Mouse (Mus musculus): ENCODE data around the gene Prap1. TPM values are rescaled to one million over a fixed set of nuclear protein-coding genes. Genes with fewer than 3 reads are reported as not detected.

The Prap1 gene
- polyA plus RNA-seq, 1 experiment from 2014 or later, result 4,267 TPM

GRCm38 (mm10) chr7:140137135-140138020 is 44.2 kb downstream of the Prap1 start, which contains the start of gene Mtg1:
TSS of gene Mtg1 (plus strand) at chr7:140137564.
- peaks cover 4% of the 10 kb centered on the region; the same call in 1 of the 2 replicates for H3K4me1 ChIP-seq (replicated peaks; ENCODE audit: control insufficient read depth, insufficient read depth, low read length)
- H3K4me3 ChIP-seq (ENCODE audit: low read depth, low read length), result peak within 1 kb of the TSS; percentile 69
- 3% methylated on average over 39 of the region's 39 CpGs for WGBS
- no peaks in the 10 kb centered on the region for H3K27me3 ChIP-seq (replicated peaks; ENCODE audit: control insufficient read depth, insufficient read depth, low read length)
- H3K36me3 ChIP-seq (ENCODE audit: control insufficient read depth, insufficient read depth), result peaks cover 4% of the 10 kb centered on the region; the same call in 1 of the 2 replicates
- peak within 1 kb of the TSS; percentile 69 for H3K27ac ChIP-seq (ENCODE audit: low read depth, low read length)
- peak; percentile 97 for ATAC-seq
- peak within 1 kb of the TSS; percentile 78 for H3K4me2 ChIP-seq (replicated peaks; ENCODE audit: low read depth)
- peak within 1 kb of the TSS; percentile 74 for H3K9ac ChIP-seq (ENCODE audit: low read depth, low read length)
- no peaks in the 10 kb centered on the region for H3K9me3 ChIP-seq (ENCODE audit: control insufficient read depth)
- TF ChIP-seq CTCF (IDR thresholded peaks at IDR 0.05; ENCODE audit: low read depth), result peak; percentile 26; the same call in 1 of the 2 replicates

DNA sequence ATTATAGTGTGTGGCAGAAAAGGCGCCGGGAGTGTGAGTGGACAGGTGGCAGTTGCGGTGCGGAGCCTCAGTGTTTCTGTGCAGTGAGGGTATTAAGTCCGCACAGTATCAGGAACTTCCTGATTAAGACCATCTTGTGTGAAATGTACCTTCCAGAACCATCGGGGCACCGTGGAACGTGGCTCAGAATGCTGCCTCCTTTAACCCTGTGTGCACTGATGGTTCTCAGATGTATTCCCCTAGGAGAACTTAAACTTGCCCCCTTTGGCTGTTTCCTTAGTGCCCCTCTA is 44.8 kb downstream of the Prap1 start:
- Histone ChIP-seq H3K4me2 (replicated peaks; ENCODE audit: low read depth) (peak overlapping the region; percentile 78), H3K4me1 (replicated peaks; ENCODE audit: control insufficient read depth, insufficient read depth, low read length) (peaks cover 4% of the 10 kb centered on the region; the same call in 1 of the 2 replicates), H3K9me3 (ENCODE audit: control insufficient read depth) (no peaks in the 10 kb centered on the region), H3K9ac (ENCODE audit: low read depth, low read length) (peak overlapping the region; percentile 74), H3K4me3 (ENCODE audit: low read depth, low read length) (peak overlapping the region; percentile 69), H3K36me3 (ENCODE audit: control insufficient read depth, insufficient read depth) (peaks cover 4% of the 10 kb centered on the region; the same call in 1 of the 2 replicates), H3K27me3 (replicated peaks; ENCODE audit: control insufficient read depth, insufficient read depth, low read length) (no peaks in the 10 kb centered on the region), H3K27ac (ENCODE audit: low read depth, low read length) (peak overlapping the region; percentile 69; the same call in 1 of the 2 replicates)
- 1% methylated on average over 8 of the region's 8 CpGs for WGBS
- no peak for TF ChIP-seq CTCF (IDR thresholded peaks at IDR 0.05; ENCODE audit: low read depth)
- no peak for ATAC-seq

DNA sequence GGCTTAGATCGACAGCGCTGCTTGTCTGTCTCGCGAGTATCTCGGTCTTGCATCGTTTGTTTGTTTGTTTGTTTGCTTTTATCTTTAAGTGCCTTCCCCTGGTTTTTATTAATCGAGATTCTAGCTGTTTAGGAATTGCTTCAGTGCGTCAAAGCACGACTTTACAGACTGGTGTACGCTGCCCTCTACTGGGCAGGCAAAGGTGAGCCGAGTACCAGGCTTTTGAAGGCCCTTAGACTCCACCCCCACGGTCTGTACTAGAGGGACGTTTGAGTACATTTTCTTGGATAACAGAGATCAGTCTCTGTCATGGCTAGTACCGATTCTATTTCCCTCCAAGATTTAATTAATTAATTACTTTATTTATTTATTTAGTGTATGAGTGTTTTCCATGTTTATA is 48.2 kb downstream of the Prap1 start:
- peaks cover 4% of the 10 kb centered on the region; the same call in 1 of the 2 replicates for H3K4me1 ChIP-seq (replicated peaks; ENCODE audit: control insufficient read depth, insufficient read depth, low read length)
- H3K4me2 ChIP-seq (replicated peaks; ENCODE audit: low read depth), result no peak overlapping the region
- 6% methylated on average over 14 of the region's 14 CpGs for WGBS
- H3K4me3 ChIP-seq (ENCODE audit: low read depth, low read length), result no peak overlapping the region
- peak; percentile 89 for TF ChIP-seq CTCF (IDR thresholded peaks at IDR 0.05; ENCODE audit: low read depth)
- no peak for ATAC-seq
- no peak overlapping the region for H3K9ac ChIP-seq (ENCODE audit: low read depth, low read length)
- no peaks in the 10 kb centered on the region for H3K9me3 ChIP-seq (ENCODE audit: control insufficient read depth)
- H3K36me3 ChIP-seq (ENCODE audit: control insufficient read depth, insufficient read depth), result peaks cover 4% of the 10 kb centered on the region; the same call in 1 of the 2 replicates
- no peaks in the 10 kb centered on the region for H3K27me3 ChIP-seq (replicated peaks; ENCODE audit: control insufficient read depth, insufficient read depth, low read length)
- H3K27ac ChIP-seq (ENCODE audit: low read depth, low read length), result no peak overlapping the region

DNA sequence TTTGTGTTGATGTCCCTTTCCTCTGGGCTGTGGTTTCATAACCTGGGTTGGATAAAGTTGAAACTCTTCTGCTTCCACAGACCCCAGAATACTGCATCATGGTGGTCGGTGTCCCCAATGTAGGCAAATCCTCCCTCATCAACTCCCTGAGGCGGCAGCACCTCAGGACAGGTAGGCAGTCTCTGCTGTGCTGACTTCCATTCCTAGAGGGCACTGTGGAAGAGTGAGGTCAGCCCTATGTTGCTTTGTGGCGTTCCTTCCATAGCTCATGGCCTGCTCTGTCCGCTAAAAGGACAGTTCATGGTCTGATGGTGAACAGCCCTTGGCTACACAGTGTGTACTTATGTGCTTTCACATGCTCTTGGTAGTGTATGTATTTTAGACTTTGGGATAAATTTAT is 51.4 kb downstream of the Prap1 start:
- no peak overlapping the region for H3K4me2 ChIP-seq (replicated peaks; ENCODE audit: low read depth)
- no peak overlapping the region for H3K27ac ChIP-seq (ENCODE audit: low read depth, low read length)
- TF ChIP-seq CTCF (IDR thresholded peaks at IDR 0.05; ENCODE audit: low read depth), result no peak
- H3K9me3 ChIP-seq (ENCODE audit: control insufficient read depth), result no peaks in the 10 kb centered on the region
- peaks cover 12% of the 10 kb centered on the region; the same call in 1 of the 2 replicates for H3K36me3 ChIP-seq (ENCODE audit: control insufficient read depth, insufficient read depth)
- 81% methylated on average over 4 of the region's 4 CpGs for WGBS
- no peaks in the 10 kb centered on the region for H3K27me3 ChIP-seq (replicated peaks; ENCODE audit: control insufficient read depth, insufficient read depth, low read length)
- H3K4me3 ChIP-seq (ENCODE audit: low read depth, low read length), result no peak overlapping the region
- no peak overlapping the region for H3K9ac ChIP-seq (ENCODE audit: low read depth, low read length)
- no peak for ATAC-seq
- no peaks in the 10 kb centered on the region for H3K4me1 ChIP-seq (replicated peaks; ENCODE audit: control insufficient read depth, insufficient read depth, low read length)

Other genes with a start within 250 kb of the Prap1 start
- gene Kndc1, start 198.7 kb upstream of the Prap1 start, polyA plus RNA-seq (2015; fragmentation: Nextera tagmentation; extraction: Ambion mirVana), result 0.08 and 0.23 TPM in 2 replicates
- not detected in 2 replicates for gene Utf1, start 149.6 kb upstream of the Prap1 start, polyA plus RNA-seq (2015; fragmentation: Nextera tagmentation; extraction: Ambion mirVana)
- 0.16 TPM in 1 of 2 replicates, not detected in the other for gene 6430531B16Rik, start 114.6 kb upstream of the Prap1 start, polyA plus RNA-seq (2015; fragmentation: Nextera tagmentation; extraction: Ambion mirVana)
- gene Adam8, start 100.8 kb upstream of the Prap1 start, polyA plus RNA-seq (2015; fragmentation: Nextera tagmentation; extraction: Ambion mirVana), result 0.29 and 0.52 TPM in 2 replicates
- gene Zfp511, start 57.0 kb upstream of the Prap1 start, polyA plus RNA-seq (2015; fragmentation: Nextera tagmentation; extraction: Ambion mirVana), result 16.0 and 17.6 TPM in 2 replicates
- gene Tubgcp2, start 56.7 kb upstream of the Prap1 start, polyA plus RNA-seq (2015; fragmentation: Nextera tagmentation; extraction: Ambion mirVana), result 12.3 and 13.0 TPM in 2 replicates
- gene Msx3, start 44.3 kb upstream of the Prap1 start, polyA plus RNA-seq (2015; fragmentation: Nextera tagmentation; extraction: Ambion mirVana), result not detected in 2 replicates
- gene Caly, start 10.8 kb upstream of the Prap1 start, polyA plus RNA-seq (2015; fragmentation: Nextera tagmentation; extraction: Ambion mirVana), result 3.7 and 3.9 TPM in 2 replicates
- 138 and 139 TPM in 2 replicates for gene Fuom, start 9.0 kb downstream of the Prap1 start, polyA plus RNA-seq (2015; fragmentation: Nextera tagmentation; extraction: Ambion mirVana)
- gene Paox, start 22.4 kb downstream of the Prap1 start, polyA plus RNA-seq (2015; fragmentation: Nextera tagmentation; extraction: Ambion mirVana), result 25.8 and 28.5 TPM in 2 replicates
- 153 and 161 TPM in 2 replicates for gene Echs1, start 23.1 kb downstream of the Prap1 start, polyA plus RNA-seq (2015; fragmentation: Nextera tagmentation; extraction: Ambion mirVana)
- 15.7 and 17.1 TPM in 2 replicates for gene Mtg1, start 44.2 kb downstream of the Prap1 start, polyA plus RNA-seq (2015; fragmentation: Nextera tagmentation; extraction: Ambion mirVana)
- 0.92 and 0.99 TPM in 2 replicates for gene Sprn, start 61.5 kb downstream of the Prap1 start, polyA plus RNA-seq (2015; fragmentation: Nextera tagmentation; extraction: Ambion mirVana)
- not detected in 2 replicates for gene Olfr522, start 71.4 kb downstream of the Prap1 start, polyA plus RNA-seq (2015; fragmentation: Nextera tagmentation; extraction: Ambion mirVana)
- not detected in 2 replicates for gene Olfr523, start 79.8 kb downstream of the Prap1 start, polyA plus RNA-seq (2015; fragmentation: Nextera tagmentation; extraction: Ambion mirVana)
- gene Olfr524, start 112.6 kb downstream of the Prap1 start, polyA plus RNA-seq (2015; fragmentation: Nextera tagmentation; extraction: Ambion mirVana), result not detected in 2 replicates
- gene Cd163l1, start 124.9 kb downstream of the Prap1 start, polyA plus RNA-seq (2015; fragmentation: Nextera tagmentation; extraction: Ambion mirVana), result 0.16 and 0.22 TPM in 2 replicates
- not detected in 2 replicates for gene 5830411N06Rik, start 153.9 kb downstream of the Prap1 start, polyA plus RNA-seq (2015; fragmentation: Nextera tagmentation; extraction: Ambion mirVana)
- gene Olfr525, start 227.5 kb downstream of the Prap1 start, polyA plus RNA-seq (2015; fragmentation: Nextera tagmentation; extraction: Ambion mirVana), result not detected in 2 replicates
- not detected in 2 replicates for gene Olfr527, start 240.6 kb downstream of the Prap1 start, polyA plus RNA-seq (2015; fragmentation: Nextera tagmentation; extraction: Ambion mirVana)

Data from intestine, postnatal 0 days (tissue).